32 mouse cellular contexts compared by ENCODE assay signal in genomic region chr2:65665180-65665579, GRCm38 (mm10). TPM values are rescaled to one million over a fixed set of nuclear protein-coding genes. Genes with fewer than 3 reads are reported as not detected.
DNase-seq lines count a peak whose midpoint lies in the region; ATAC-seq lines count a peak whose summit lies in the region.
"Had no signal": no experiment of that assay in that cellular context is flagged by ENCODE, and none has a peak within 500 bp of the region (broad histone marks: within the 10 kb centered on the region; RNA-seq: fewer than 3 reads in every experiment).

No protein-coding gene starts in this region.

- peaks cover 50% of the 10 kb centered on the region for H3K4me1 ChIP-seq in forebrain, embryonic 10.5 days
- peaks cover 12% of the 10 kb centered on the region for H3K4me1 ChIP-seq in forebrain, embryonic 13.5 days
- peaks cover 2% of the 10 kb centered on the region; the same call in 1 of the 2 replicates for H3K4me1 ChIP-seq in midbrain, embryonic 11.5 days (ENCODE audit: control insufficient read depth, insufficient read depth, low read length)
- peaks cover 14% of the 10 kb centered on the region for H3K4me1 ChIP-seq in midbrain, embryonic 15.5 days
- H3K4me1 ChIP-seq in embryonic facial prominence, embryonic 11.5 days (ENCODE audit: control insufficient read depth, insufficient read depth, low read length) = no peaks in the 10 kb centered on the region
- H3K4me1 ChIP-seq: intestine, embryonic 15.5 days; limb, embryonic 13.5 days; megakaryocyte, embryonic 14.5 days had no signal

- no peak; the same call in 1 of the 2 replicates for ATAC-seq in forebrain, embryonic 13.5 days
- peak; percentile 26; the same call in 1 of the 2 replicates for ATAC-seq in midbrain, embryonic 11.5 days (ENCODE audit: low FRiP score)
- ATAC-seq in midbrain, embryonic 15.5 days (replicated peaks) = no peak
- ATAC-seq in embryonic facial prominence, embryonic 11.5 days (replicated peaks; ENCODE audit: insufficient number of reproducible peaks, low FRiP score, low TSS enrichment, low read depth) = no peak
- ATAC-seq: hindbrain, postnatal 0 days; intestine, embryonic 15.5 days; liver, postnatal 0 days; Patski had no signal

- peak overlapping the region; percentile 84 for H3K27ac ChIP-seq in forebrain, embryonic 10.5 days
- H3K27ac ChIP-seq in forebrain, embryonic 13.5 days = no peak overlapping the region
- no peak overlapping the region for H3K27ac ChIP-seq in midbrain, embryonic 11.5 days (ENCODE audit: low read depth, low read length)
- H3K27ac ChIP-seq in midbrain, embryonic 15.5 days = no peak overlapping the region
- no peak overlapping the region for H3K27ac ChIP-seq in embryonic facial prominence, embryonic 11.5 days (replicated peaks; ENCODE audit: low read depth, low read length)
- H3K27ac ChIP-seq: embryonic facial prominence, embryonic 15.5 days; hindbrain, embryonic 12.5 days; hindbrain, postnatal 0 days; intestine, embryonic 15.5 days; kidney, postnatal 0 days; limb, embryonic 13.5 days had no signal

- H3K4me3 ChIP-seq in forebrain, embryonic 10.5 days = no peak overlapping the region
- no peak overlapping the region for H3K4me3 ChIP-seq in forebrain, embryonic 13.5 days
- no peak overlapping the region for H3K4me3 ChIP-seq in midbrain, embryonic 11.5 days (ENCODE audit: low read depth, low read length)
- no peak overlapping the region for H3K4me3 ChIP-seq in midbrain, embryonic 15.5 days
- H3K4me3 ChIP-seq in embryonic facial prominence, embryonic 11.5 days (ENCODE audit: low read depth, low read length) = no peak overlapping the region
- H3K4me3 ChIP-seq: embryonic facial prominence, embryonic 15.5 days; hindbrain, embryonic 12.5 days; intestine, embryonic 15.5 days; limb, embryonic 13.5 days; megakaryocyte, embryonic 14.5 days had no signal

- H3K27me3 ChIP-seq in forebrain, embryonic 10.5 days (ENCODE audit: poor library complexity, severe bottlenecking) = no peaks in the 10 kb centered on the region
- no peaks in the 10 kb centered on the region for H3K27me3 ChIP-seq in forebrain, embryonic 13.5 days
- no peaks in the 10 kb centered on the region for H3K27me3 ChIP-seq in midbrain, embryonic 11.5 days (ENCODE audit: control insufficient read depth, insufficient read depth, low read length)
- no peaks in the 10 kb centered on the region for H3K27me3 ChIP-seq in midbrain, embryonic 15.5 days (replicated peaks)
- no peaks in the 10 kb centered on the region for H3K27me3 ChIP-seq in embryonic facial prominence, embryonic 11.5 days (ENCODE audit: control insufficient read depth, insufficient read depth, low read length)
- H3K27me3 ChIP-seq: embryonic facial prominence, embryonic 15.5 days; hindbrain, embryonic 12.5 days; intestine, embryonic 15.5 days; limb, embryonic 13.5 days; megakaryocyte, embryonic 14.5 days had no signal

- no peaks in the 10 kb centered on the region for H3K36me3 ChIP-seq in forebrain, embryonic 10.5 days (replicated peaks)
- no peaks in the 10 kb centered on the region for H3K36me3 ChIP-seq in forebrain, embryonic 13.5 days (ENCODE audit: poor library complexity, severe bottlenecking)
- H3K36me3 ChIP-seq in midbrain, embryonic 11.5 days (ENCODE audit: control insufficient read depth, insufficient read depth, low read length) = no peaks in the 10 kb centered on the region
- no peaks in the 10 kb centered on the region for H3K36me3 ChIP-seq in midbrain, embryonic 15.5 days (replicated peaks)
- no peaks in the 10 kb centered on the region for H3K36me3 ChIP-seq in embryonic facial prominence, embryonic 11.5 days (replicated peaks; ENCODE audit: control insufficient read depth, insufficient read depth, low read depth, low read length)
- H3K36me3 ChIP-seq: embryonic facial prominence, embryonic 15.5 days; hindbrain, embryonic 12.5 days; intestine, embryonic 15.5 days; limb, embryonic 13.5 days had no signal

- no peaks in the 10 kb centered on the region for H3K9me3 ChIP-seq in forebrain, embryonic 10.5 days
- no peaks in the 10 kb centered on the region for H3K9me3 ChIP-seq in forebrain, embryonic 13.5 days (replicated peaks)
- no peaks in the 10 kb centered on the region for H3K9me3 ChIP-seq in midbrain, embryonic 11.5 days (ENCODE audit: control insufficient read depth, low read length)
- no peaks in the 10 kb centered on the region for H3K9me3 ChIP-seq in midbrain, embryonic 15.5 days
- no peaks in the 10 kb centered on the region for H3K9me3 ChIP-seq in embryonic facial prominence, embryonic 11.5 days (replicated peaks; ENCODE audit: control insufficient read depth, low read length)
- H3K9me3 ChIP-seq: embryonic facial prominence, embryonic 15.5 days; hindbrain, embryonic 12.5 days; intestine, embryonic 15.5 days; limb, embryonic 13.5 days; megakaryocyte, embryonic 14.5 days had no signal

- no peak overlapping the region for H3K9ac ChIP-seq in forebrain, embryonic 13.5 days
- H3K9ac ChIP-seq in midbrain, embryonic 11.5 days (ENCODE audit: low read length) = no peak overlapping the region
- no peak overlapping the region for H3K9ac ChIP-seq in midbrain, embryonic 15.5 days
- H3K9ac ChIP-seq in embryonic facial prominence, embryonic 11.5 days (replicated peaks; ENCODE audit: low read length) = no peak overlapping the region
- H3K9ac ChIP-seq: embryonic facial prominence, embryonic 15.5 days; hindbrain, embryonic 12.5 days; intestine, embryonic 15.5 days; limb, embryonic 13.5 days; liver, postnatal 0 days had no signal

- DNase-seq in forebrain, embryonic 10.5 days (ENCODE audit: extremely low spot score, low spot score) = peak; percentile 56
- no peak for DNase-seq in midbrain, embryonic 11.5 days (ENCODE audit: low spot score, missing footprints)
- DNase-seq in embryonic facial prominence, embryonic 11.5 days (ENCODE audit: low spot score) = peak; percentile 7
- DNase-seq in kidney, adult 8-10 months = no peak
- DNase-seq in gastrocnemius, adult 8-10 months (ENCODE audit: low spot score in 2 of 2) = no peak
- DNase-seq: adrenal gland, postnatal 14 days; cerebellum, adult 11-12 months; cerebellum, postnatal 14 days; gastrocnemius, postnatal 36 days; heart, adult 18-20 months; heart, postnatal 36 days; kidney, adult 2 months; kidney, postnatal 4 days; liver, postnatal 0 days; lung, postnatal 36 days; right cerebral cortex, postnatal 25 days; spleen, adult 18-20 months; thymus, postnatal 14 days had no signal

- WGBS in forebrain, embryonic 10.5 days = 9% methylated on average over 4 of the region's 4 CpGs
- WGBS in forebrain, embryonic 13.5 days = 7% methylated on average over 4 of the region's 4 CpGs
- WGBS in midbrain, embryonic 11.5 days = 27% methylated on average over 4 of the region's 4 CpGs
- WGBS in midbrain, embryonic 15.5 days = 17% methylated on average over 4 of the region's 4 CpGs
- 22% methylated on average over 4 of the region's 4 CpGs for WGBS in embryonic facial prominence, embryonic 11.5 days

- H3K4me2 ChIP-seq in forebrain, embryonic 13.5 days = no peak overlapping the region
- H3K4me2 ChIP-seq in midbrain, embryonic 11.5 days = no peak overlapping the region
- H3K4me2 ChIP-seq in midbrain, embryonic 15.5 days = no peak overlapping the region
- no peak overlapping the region for H3K4me2 ChIP-seq in embryonic facial prominence, embryonic 11.5 days (ENCODE audit: low read depth, low read length)
- H3K4me2 ChIP-seq: embryonic facial prominence, embryonic 15.5 days; heart, embryonic 11.5 days; hindbrain, embryonic 12.5 days; intestine, embryonic 15.5 days; limb, embryonic 13.5 days; liver, embryonic 11.5 days had no signal

RNA-seq across cellular contexts. Expression of gene Scn2a, which starts 44.6 kb away (rescaled TPM):
- 2.2 and 2.7 TPM in 2 replicates for polyA plus RNA-seq in forebrain, embryonic 10.5 days (2016; fragmentation: Nextera tagmentation; extraction: Ambion mirVana)
- 14.7 and 15.0 TPM in 2 replicates for polyA plus RNA-seq in forebrain, embryonic 13.5 days (2015; fragmentation: Nextera tagmentation; extraction: Ambion mirVana)
- polyA plus RNA-seq in midbrain, embryonic 11.5 days (2014; fragmentation: Nextera tagmentation; extraction: Ambion mirVana) = 8.9 and 9.5 TPM in 2 replicates
- 43.6 and 47.5 TPM in 2 replicates for polyA plus RNA-seq in midbrain, embryonic 15.5 days (2015; fragmentation: Nextera tagmentation; extraction: Ambion mirVana)
- polyA plus RNA-seq in embryonic facial prominence, embryonic 11.5 days (2014; fragmentation: Nextera tagmentation; extraction: Ambion mirVana) = 5.5 and 5.8 TPM in 2 replicates
- total RNA-seq in gastrocnemius, adult 8-10 months (2022) = 1 to 10 TPM in 1 of 4 experiments, under 1 TPM in 3; 0.60 to 1.1 (median 0.65) TPM
- total RNA-seq: MEL; monocyte, adult 5-6 weeks had no signal

Comparison
In these comparisons a context has a peak if more than half of its experiments do, and no peak if none do; other contexts are left out.
1. DNase-seq: peak in forebrain, embryonic 10.5 days (single experiment) and embryonic facial prominence, embryonic 11.5 days (single experiment); none in midbrain, embryonic 11.5 days (single experiment), kidney, adult 8-10 months (0 of 2) and gastrocnemius, adult 8-10 months (0 of 2).